Mouse (Mus musculus) heart, embryonic 13.5 days (tissue): ENCODE data around the gene Slc9a9. TPM values are rescaled to one million over a fixed set of nuclear protein-coding genes. Genes with fewer than 3 reads are reported as not detected.

Experiments used
- ATAC-seq: fragments of 200-750 bp; cut with Nextera tagmentation; 2 replicates; pipeline ENCODE4 v1.8.0; 2017; ENCODE audit warnings: moderate TSS enrichment; ENCODE audit not compliant: insufficient number of reproducible peaks, low FRiP score, low TSS enrichment; ENCODE audit errors: extremely low read depth
- H3K27ac ChIP-seq: fragments of 300-500 bp; sonication (generic); replicated peaks from 2 replicates; pipeline ENCODE4 v1.5.1; 2015; ENCODE audit warnings: moderate library complexity, mild to moderate bottlenecking, inconsistent platforms
- H3K27me3 ChIP-seq: fragments of 300-500 bp; sonication (generic); replicated peaks from 2 replicates; pipeline ENCODE4 v1.6.1; 2015; ENCODE audit warnings: mild to moderate bottlenecking, inconsistent platforms
- H3K36me3 ChIP-seq: fragments of 300-500 bp; sonication (generic); 2 replicates; pipeline ENCODE4 v1.6.1; 2015; ENCODE audit warnings: mild to moderate bottlenecking, inconsistent platforms
- H3K4me1 ChIP-seq: fragments of 300-500 bp; sonication (generic); 2 replicates; pipeline ENCODE4 v1.6.1; 2015; ENCODE audit warnings: inconsistent platforms
- H3K4me2 ChIP-seq: fragments of 300-500 bp; sonication (generic); 2 replicates; pipeline ENCODE4 v1.6.1; 2015; ENCODE audit warnings: inconsistent platforms, mild to moderate bottlenecking, moderate library complexity
- H3K4me3 ChIP-seq: fragments of 300-500 bp; sonication (generic); 2 replicates; pipeline ENCODE4 v1.5.1; 2015; ENCODE audit warnings: moderate library complexity, mild to moderate bottlenecking, inconsistent platforms
- H3K9ac ChIP-seq: fragments of 300-500 bp; sonication (generic); 2 replicates; pipeline ENCODE4 v1.6.1; 2015; ENCODE audit warnings: inconsistent platforms, mild to moderate bottlenecking, moderate library complexity
- H3K9me3 ChIP-seq: fragments of 300-500 bp; sonication (generic); 2 replicates; pipeline ENCODE4 v1.6.1; 2016; ENCODE audit warnings: inconsistent platforms
- WGBS: fragments of 180-500 bp; shearing (Covaris S2); methylation state at CpG from one replicate; pipeline ENCODE4 v1.1.7; 2015; ENCODE audit warnings: mixed read lengths; 5-methylcytosine and 5-hydroxymethylcytosine counted together
- polyA plus RNA-seq: library from polyadenylated mRNA; unstranded; fragments of >200 nt; fragmentation: Nextera tagmentation; extraction: Ambion mirVana; gene quantifications from 2 replicates; pipeline ENCODE4 v1.2.1, GENCODE M21; 2015

The Slc9a9 gene
- polyA plus RNA-seq, 1 experiment from 2014 or later = 3.7 TPM

- no peak for ATAC-seq
- 83% methylated on average over 4 of the region's 4 CpGs for WGBS
- no peak overlapping the region for H3K4me2 ChIP-seq
- no peaks in the 10 kb centered on the region for H3K4me1 ChIP-seq
- no peaks in the 10 kb centered on the region for H3K36me3 ChIP-seq
- no peak overlapping the region for H3K27ac ChIP-seq
- H3K9ac ChIP-seq = no peak overlapping the region
- H3K27me3 ChIP-seq = no peaks in the 10 kb centered on the region
- no peaks in the 10 kb centered on the region for H3K9me3 ChIP-seq
- no peak overlapping the region for H3K4me3 ChIP-seq
Measured at GRCm38 (mm10) chr9:95226986-95227385, 557.3 kb downstream of the Slc9a9 start.

- H3K27me3 ChIP-seq = no peaks in the 10 kb centered on the region
- no peak for ATAC-seq
- H3K4me3 ChIP-seq = no peak overlapping the region
- H3K27ac ChIP-seq = no peak overlapping the region
- no peaks in the 10 kb centered on the region for H3K9me3 ChIP-seq
- no peaks in the 10 kb centered on the region for H3K4me1 ChIP-seq
- no peaks in the 10 kb centered on the region for H3K36me3 ChIP-seq
- no peak overlapping the region for H3K4me2 ChIP-seq
- H3K9ac ChIP-seq = no peak overlapping the region
- WGBS = 94% methylated on average over 1 of the region's 1 CpGs
Measured at GRCm38 (mm10) chr9:95228123-95228522, 558.4 kb downstream of the Slc9a9 start.

- Histone ChIP-seq H3K27me3 (no peaks in the 10 kb centered on the region), H3K4me1 (no peaks in the 10 kb centered on the region), H3K9ac (no peak overlapping the region), H3K4me2 (no peak overlapping the region), H3K27ac (no peak overlapping the region), H3K4me3 (no peak overlapping the region), H3K9me3 (no peaks in the 10 kb centered on the region), H3K36me3 (no peaks in the 10 kb centered on the region)
- 63% methylated on average over 2 of the region's 2 CpGs for WGBS
- no peak for ATAC-seq
Measured at GRCm38 (mm10) chr9:95229147-95229546, 559.4 kb downstream of the Slc9a9 start.

- Histone ChIP-seq H3K4me3 (no peak overlapping the region), H3K36me3 (no peaks in the 10 kb centered on the region), H3K9ac (no peak overlapping the region), H3K27ac (no peak overlapping the region), H3K9me3 (no peaks in the 10 kb centered on the region), H3K4me2 (no peak overlapping the region), H3K4me1 (no peaks in the 10 kb centered on the region), H3K27me3 (no peaks in the 10 kb centered on the region)
- ATAC-seq = no peak
Measured at GRCm38 (mm10) chr9:95239900-95240299, 570.2 kb downstream of the Slc9a9 start.

GRCm38 (mm10) chr9:95242628-95243195 is 573.0 kb downstream of the Slc9a9 start:
- Histone ChIP-seq H3K4me2 (no peak overlapping the region), H3K36me3 (no peaks in the 10 kb centered on the region), H3K4me1 (no peaks in the 10 kb centered on the region), H3K4me3 (no peak overlapping the region), H3K9me3 (no peaks in the 10 kb centered on the region), H3K27ac (no peak overlapping the region), H3K27me3 (no peaks in the 10 kb centered on the region), H3K9ac (no peak overlapping the region)
- no peak for ATAC-seq
- WGBS = 80% methylated on average over 2 of the region's 2 CpGs

- H3K9me3 ChIP-seq = no peaks in the 10 kb centered on the region
- no peak overlapping the region for H3K4me2 ChIP-seq
- ATAC-seq = no peak
- H3K4me1 ChIP-seq = peaks cover 16% of the 10 kb centered on the region
- H3K9ac ChIP-seq = no peak overlapping the region
- H3K4me3 ChIP-seq = no peak overlapping the region
- H3K36me3 ChIP-seq = no peaks in the 10 kb centered on the region
- no peaks in the 10 kb centered on the region; the same call in 1 of the 2 replicates for H3K27me3 ChIP-seq
- WGBS = 76% methylated on average over 4 of the region's 4 CpGs
- H3K27ac ChIP-seq = no peak overlapping the region
Measured at GRCm38 (mm10) chr9:95254162-95254561, 584.5 kb downstream of the Slc9a9 start.

- no peaks in the 10 kb centered on the region for H3K36me3 ChIP-seq
- H3K4me3 ChIP-seq = no peak overlapping the region
- ATAC-seq = no peak
- peaks cover 9% of the 10 kb centered on the region; the same call in 1 of the 2 replicates for H3K27me3 ChIP-seq
- peaks cover 16% of the 10 kb centered on the region for H3K4me1 ChIP-seq
- no peaks in the 10 kb centered on the region for H3K9me3 ChIP-seq
- 76% methylated on average over 6 of the region's 6 CpGs for WGBS
- H3K4me2 ChIP-seq = no peak overlapping the region
- H3K27ac ChIP-seq = no peak overlapping the region
- no peak overlapping the region for H3K9ac ChIP-seq
Measured at GRCm38 (mm10) chr9:95255844-95256243, 586.1 kb downstream of the Slc9a9 start.

- peak; percentile 71; the same call in 1 of the 2 replicates for ATAC-seq
- H3K27ac ChIP-seq = peak overlapping the region; percentile 80
Measured at GRCm38 (mm10) chr9:95256680-95257316, 587.1 kb downstream of the Slc9a9 start.

GRCm38 (mm10) chr9:95262851-95263250 is 593.1 kb downstream of the Slc9a9 start:
- peaks cover 30% of the 10 kb centered on the region for H3K27me3 ChIP-seq
- H3K4me1 ChIP-seq = peaks cover 7% of the 10 kb centered on the region
- H3K27ac ChIP-seq = no peak overlapping the region
- H3K36me3 ChIP-seq = no peaks in the 10 kb centered on the region
- H3K9me3 ChIP-seq = no peaks in the 10 kb centered on the region
- H3K4me3 ChIP-seq = no peak overlapping the region
- 33% methylated on average over 3 of the region's 3 CpGs for WGBS
- H3K9ac ChIP-seq = no peak overlapping the region
- no peak for ATAC-seq
- H3K4me2 ChIP-seq = no peak overlapping the region

More at GRCm38 (mm10) chr9:95256680-95257316, 587.1 kb downstream of the Slc9a9 start:
- 23% methylated on average over 21 of the region's 21 CpGs for WGBS
- no peaks in the 10 kb centered on the region for H3K9me3 ChIP-seq
- no peaks in the 10 kb centered on the region for H3K36me3 ChIP-seq
- H3K27me3 ChIP-seq = peaks cover 9% of the 10 kb centered on the region; the same call in 1 of the 2 replicates
- H3K9ac ChIP-seq = peak overlapping the region; percentile 55
- peaks cover 16% of the 10 kb centered on the region for H3K4me1 ChIP-seq
- H3K4me3 ChIP-seq = peak overlapping the region; percentile 37
- H3K4me2 ChIP-seq = peak overlapping the region; percentile 66

- WGBS = 80% methylated on average over 9 of the region's 9 CpGs
- Histone ChIP-seq H3K4me1 (peaks cover 7% of the 10 kb centered on the region), H3K9me3 (no peaks in the 10 kb centered on the region), H3K27me3 (peaks cover 30% of the 10 kb centered on the region), H3K9ac (no peak overlapping the region), H3K4me2 (no peak overlapping the region), H3K27ac (no peak overlapping the region), H3K36me3 (no peaks in the 10 kb centered on the region), H3K4me3 (no peak overlapping the region)
- ATAC-seq = no peak
Measured at GRCm38 (mm10) chr9:95263867-95264509, 594.3 kb downstream of the Slc9a9 start.

GRCm38 (mm10) chr9:95266179-95266578 is 596.5 kb downstream of the Slc9a9 start:
- no peak for ATAC-seq
- peaks cover 7% of the 10 kb centered on the region for H3K4me1 ChIP-seq
- H3K36me3 ChIP-seq = no peaks in the 10 kb centered on the region
- H3K4me3 ChIP-seq = no peak overlapping the region
- no peak overlapping the region for H3K27ac ChIP-seq
- 59% methylated on average over 2 of the region's 2 CpGs for whole genome bisulfite sequencing
- H3K27me3 ChIP-seq = peaks cover 21% of the 10 kb centered on the region
- no peak overlapping the region for H3K9ac ChIP-seq
- no peak overlapping the region for H3K4me2 ChIP-seq
- H3K9me3 ChIP-seq = no peaks in the 10 kb centered on the region
